Mouse (Mus musculus) bone marrow, adult 2 months (tissue): ENCODE measurements around the gene Mgat4b.

ENCODE experiments used
- CTCF ChIP-seq: fragments of 200-500 bp; IDR thresholded peaks from 2 replicates; pipeline ENCODE4 v1.5.1; 2011; ENCODE audit warnings: low read length, control low read depth; ENCODE audit not compliant: control insufficient read depth, insufficient read depth
- POLR2A ChIP-seq: fragments of 200-500 bp; IDR thresholded peaks from 2 replicates; pipeline ENCODE4 v1.6.1; 2011; ENCODE audit warnings: low read depth, mild to moderate bottlenecking, control low read depth, low read length, borderline replicate concordance; ENCODE audit not compliant: control insufficient read depth

GRCm38 (mm10) chr11:50240235-50240911, 29.7 kb downstream of the Mgat4b start:
- TF ChIP-seq CTCF (no peak), POLR2A (no peak)
